Mouse (Mus musculus): ENCODE measurements around the gene Tmem132d.

The Tmem132d gene

GRCm38 (mm10) chr5:128204685-128205320 lies 228.1 kb downstream of the Tmem132d start:
- DNase-seq, result no peak

DNA sequence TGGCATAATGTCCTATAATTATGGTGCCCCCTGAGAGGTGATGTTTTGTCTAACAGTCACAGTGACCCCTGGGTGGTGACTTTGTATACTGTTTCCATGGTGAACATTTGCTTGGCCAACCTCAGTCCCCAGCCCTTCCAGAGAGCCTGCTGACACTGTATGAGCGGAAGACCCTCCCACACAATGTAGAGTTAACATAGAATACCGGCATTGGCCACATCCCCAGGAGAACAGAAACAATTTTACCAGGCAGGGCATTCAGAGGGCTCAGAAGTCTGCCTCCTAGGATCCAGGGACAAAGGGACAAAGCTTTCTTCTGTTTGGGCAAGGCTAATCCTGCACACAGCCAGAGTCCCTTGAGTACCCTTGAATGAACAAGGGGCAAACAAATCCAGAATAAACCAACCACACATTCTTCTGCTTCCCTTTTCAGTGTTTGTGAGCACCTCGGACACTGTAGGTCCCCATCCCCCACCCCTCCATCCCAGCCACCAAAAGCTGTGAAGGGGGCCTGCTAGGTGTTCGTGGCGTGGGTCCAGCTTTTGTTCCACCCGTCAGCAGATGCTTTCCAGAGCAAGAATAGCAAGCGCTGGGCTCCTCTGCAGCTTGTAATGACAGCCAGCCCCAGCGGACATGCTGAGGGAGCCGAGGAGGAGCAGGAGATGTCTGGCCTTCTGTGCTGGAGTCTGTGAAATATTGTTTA lies 228.8 kb downstream of the Tmem132d start:
- DNase-seq, result no peak

GRCm38 (mm10) chr5:128194106-128194505 lies 238.8 kb downstream of the Tmem132d start:
- no peak for DNase-seq

- no peak for DNase-seq
Observed at GRCm38 (mm10) chr5:128192485-128193055, 240.3 kb downstream of the Tmem132d start.

- no peak for DNase-seq
Observed at GRCm38 (mm10) chr5:128191710-128192109, 241.2 kb downstream of the Tmem132d start.

GRCm38 (mm10) chr5:128190243-128190820 lies 242.5 kb downstream of the Tmem132d start:
- no peak for DNase-seq

GRCm38 (mm10) chr5:128176234-128176633 lies 256.6 kb downstream of the Tmem132d start:
- DNase-seq, result no peak

DNA sequence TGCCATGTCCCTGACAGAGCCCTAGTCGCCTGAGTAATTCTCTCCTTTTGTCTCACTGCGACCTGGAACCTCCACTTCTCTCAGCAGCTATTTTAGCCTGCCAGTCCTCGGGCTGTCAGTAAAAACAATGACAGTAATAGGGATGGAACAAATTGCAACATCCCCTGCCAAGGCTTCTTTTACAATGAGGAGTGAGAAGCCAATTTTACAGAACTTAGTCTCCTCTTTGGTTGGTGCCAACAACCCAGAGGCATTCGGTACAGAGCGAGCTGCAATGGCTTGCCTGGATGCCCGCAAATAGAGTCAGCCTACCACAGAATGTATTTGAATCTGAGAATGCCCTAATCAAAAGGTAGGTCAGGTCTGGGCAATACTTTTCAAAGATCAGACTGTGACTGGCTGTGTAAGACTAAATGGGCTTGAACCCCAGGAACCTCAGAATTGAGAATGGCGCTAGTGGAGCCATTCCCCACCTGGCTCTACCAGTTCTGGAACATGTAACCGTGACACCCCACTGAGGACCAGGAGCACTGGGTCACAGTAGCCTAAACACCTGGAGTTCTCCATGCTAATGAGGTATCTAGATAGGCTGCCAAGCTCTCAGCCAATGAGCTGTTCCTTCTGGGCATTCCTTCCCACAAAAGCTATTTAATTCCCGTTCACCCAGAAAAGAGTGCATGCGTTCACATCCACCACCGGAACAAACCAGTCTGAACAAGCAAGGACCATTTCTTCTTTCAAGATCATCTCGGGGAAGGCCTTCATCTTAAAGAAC lies 273.8 kb downstream of the Tmem132d start:
- no peak for DNase-seq

DNA sequence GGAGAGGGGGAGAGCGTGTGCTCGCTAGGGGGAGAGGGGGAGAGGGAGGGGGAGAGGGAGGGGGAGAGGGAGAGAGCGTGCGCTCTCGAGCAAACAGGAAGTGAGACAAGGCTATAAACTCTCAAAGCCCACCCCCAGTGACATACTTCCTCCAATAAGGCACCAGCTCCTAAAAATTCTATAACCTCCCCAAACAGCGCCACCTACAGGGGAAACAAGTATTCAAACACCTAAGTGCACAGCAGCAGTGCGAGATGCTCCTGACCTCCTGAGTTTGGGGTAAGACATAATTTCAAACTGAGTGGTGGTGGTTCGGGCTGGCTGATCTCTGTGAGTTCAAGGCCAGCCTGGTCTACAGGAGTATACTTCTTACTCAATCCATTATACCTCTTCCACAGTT lies 281.4 kb downstream of the Tmem132d start:
- DNase-seq, result no peak

GRCm38 (mm10) chr5:128146901-128147645 lies 285.8 kb downstream of the Tmem132d start:
- no peak for DNase-seq

- no peak for DNase-seq
Observed at GRCm38 (mm10) chr5:128144799-128145198, 288.1 kb downstream of the Tmem132d start.

- no peak for DNase-seq
Observed at GRCm38 (mm10) chr5:128136818-128137217, 296.1 kb downstream of the Tmem132d start.

- no peak for DNase-seq
Observed at GRCm38 (mm10) chr5:128122656-128123055, 310.2 kb downstream of the Tmem132d start.

DNA sequence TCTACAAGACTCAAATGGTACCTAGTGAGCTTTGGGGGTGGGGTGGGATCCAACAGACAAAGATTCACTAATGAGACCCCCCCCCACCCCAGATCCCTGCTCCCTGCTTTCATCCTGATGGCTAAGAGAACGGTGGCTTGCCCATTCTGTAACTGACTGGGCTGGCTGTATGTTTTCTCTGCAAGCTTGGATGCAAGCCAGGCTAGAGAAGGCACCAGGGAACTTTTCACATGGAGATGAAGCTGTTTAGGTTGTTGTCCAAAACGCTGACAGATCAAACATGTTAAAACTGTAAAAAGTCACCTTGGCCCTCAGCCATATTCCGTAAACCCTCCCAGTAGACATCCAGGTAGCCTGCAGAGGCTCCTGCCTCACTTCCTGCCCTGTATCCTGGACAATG lies 313.7 kb downstream of the Tmem132d start:
- no peak for DNase-seq

GRCm38 (mm10) chr5:128113107-128113506 lies 319.8 kb downstream of the Tmem132d start:
- DNase-seq, result no peak

GRCm38 (mm10) chr5:128112518-128112917 lies 320.4 kb downstream of the Tmem132d start:
- DNase-seq, result no peak

DNA sequence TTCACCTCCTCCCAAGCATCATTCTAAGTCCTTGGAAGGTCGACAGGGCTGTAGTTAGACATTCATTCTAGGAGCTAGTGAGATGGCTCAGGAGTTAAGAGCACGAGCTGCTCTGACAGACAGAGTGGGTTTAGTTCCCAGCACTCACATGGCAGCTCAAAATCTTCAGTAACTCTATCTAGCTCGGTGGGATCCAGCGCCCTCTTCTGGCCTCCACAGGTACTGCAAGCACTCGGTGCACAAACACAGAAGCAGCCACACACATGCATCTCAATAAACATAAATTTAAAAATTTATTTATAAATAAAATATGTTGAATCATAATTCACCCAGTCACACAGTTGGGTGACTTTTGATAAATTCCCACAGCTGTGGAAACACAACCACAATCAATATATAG lies 321.2 kb downstream of the Tmem132d start:
- no peak for DNase-seq

- no peak for DNase-seq
Observed at GRCm38 (mm10) chr5:128102556-128102955, 330.3 kb downstream of the Tmem132d start.

DNA sequence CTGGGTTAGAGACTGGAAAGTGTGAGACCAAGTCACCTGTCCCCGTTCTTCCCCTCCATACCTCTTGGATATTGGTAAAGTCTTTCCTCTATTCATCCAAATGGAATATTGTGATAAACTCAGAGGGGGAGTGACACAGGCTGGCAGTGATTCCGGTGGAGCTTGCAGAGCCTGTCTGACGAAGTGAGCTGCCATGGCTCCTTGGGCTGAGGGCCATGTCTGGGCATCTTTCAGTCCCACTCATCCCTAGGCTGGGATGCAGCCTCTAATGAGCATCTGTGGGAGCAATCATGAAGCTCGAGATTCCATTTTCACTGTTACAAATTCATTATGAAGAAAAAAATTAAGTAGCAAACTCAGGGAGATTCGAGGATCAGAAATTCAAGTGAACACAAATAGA lies 332.5 kb downstream of the Tmem132d start:
- no peak for DNase-seq

GRCm38 (mm10) chr5:128099439-128099838 lies 333.4 kb downstream of the Tmem132d start:
- DNase-seq, result no peak

DNA sequence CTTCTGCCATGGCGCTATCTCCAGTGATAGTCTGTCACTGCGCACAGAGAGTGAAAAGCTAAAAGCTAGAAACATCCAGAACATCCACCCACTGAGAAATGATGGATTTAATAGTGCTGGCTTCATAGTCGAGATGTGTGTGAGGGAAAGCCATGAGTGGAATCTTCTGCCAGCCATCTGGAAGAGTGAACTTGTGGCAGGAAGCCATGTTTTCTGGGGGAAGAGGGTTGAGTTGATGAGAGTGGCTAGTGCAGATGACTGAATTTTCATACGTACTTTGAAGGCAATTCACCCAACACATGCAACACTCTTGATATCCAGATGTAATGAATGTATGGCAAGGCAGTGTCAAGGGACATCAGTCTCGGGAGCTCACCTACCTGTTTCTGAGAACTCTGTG lies 342.3 kb downstream of the Tmem132d start:
- DNase-seq, result no peak

DNA sequence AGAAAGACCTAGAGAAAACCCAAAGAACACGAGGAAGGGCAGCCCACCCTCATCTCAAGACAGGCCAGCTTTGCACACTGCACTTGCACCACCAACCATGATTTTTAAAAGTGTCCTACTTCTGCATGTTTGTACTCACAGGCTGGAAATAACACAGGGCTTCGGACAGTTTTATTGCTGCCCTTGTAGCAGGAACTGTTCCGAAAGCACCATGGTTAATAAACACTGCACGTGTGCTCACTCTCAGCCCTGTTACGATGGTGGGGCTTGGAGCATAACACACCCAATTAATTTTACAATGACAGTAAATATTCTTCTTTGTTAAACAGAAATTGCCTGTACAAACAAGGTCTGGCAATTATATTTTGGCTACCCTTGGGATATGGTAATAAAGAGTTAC lies 357.4 kb downstream of the Tmem132d start:
- no peak for DNase-seq

All from cerebellum, adult 11-12 months (tissue).